Mouse (Mus musculus) retina, postnatal 1 day (tissue): ENCODE data around the gene Agbl4.
A peak's percentile ranks its signal among the peaks of the same experiment; 100 is the strongest.

ENCODE experiments used
- DNase-seq: peaks from one replicate; pipeline ENCODE4 v3.0.0-alpha.2; 2012

Agbl4 gene

DNA sequence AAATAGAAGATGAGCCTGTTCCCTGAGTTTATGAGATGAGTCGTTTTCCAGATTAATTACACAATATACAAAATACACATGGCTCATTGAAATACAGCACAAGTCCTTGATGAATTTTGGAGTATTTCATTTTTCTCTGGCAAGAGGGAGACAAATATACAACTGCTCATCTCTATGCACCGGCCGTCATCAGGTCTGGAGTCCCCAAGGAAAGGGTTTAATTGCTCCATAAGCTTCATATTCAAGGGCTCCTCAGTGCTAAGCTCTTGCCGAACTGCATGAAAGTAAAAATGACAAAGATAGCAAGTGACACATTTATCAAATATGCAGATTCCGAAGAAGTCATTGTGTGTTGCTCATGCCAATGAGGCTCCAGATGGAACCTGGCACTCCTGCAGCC lies 1284.5 kb downstream of the Agbl4 start:
- DNase-seq = no peak

DNA sequence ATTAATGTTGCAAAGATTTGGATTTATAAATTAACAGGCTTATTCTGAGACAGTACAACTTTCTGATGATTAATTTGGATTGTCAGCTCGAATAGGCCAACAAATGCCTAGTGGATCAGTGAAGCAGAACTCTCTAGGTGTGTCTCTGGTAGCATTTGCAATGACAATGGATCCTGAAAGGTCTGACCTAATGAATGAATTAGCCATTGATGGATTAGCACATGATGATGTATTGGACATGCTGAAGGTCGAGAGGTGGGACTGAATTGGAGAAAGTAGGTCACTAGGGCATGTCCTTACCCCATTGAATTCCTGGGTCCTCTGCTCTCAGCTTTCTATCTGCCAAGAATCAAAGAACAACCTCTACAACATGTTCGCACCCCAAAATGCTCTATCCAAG lies 1285.3 kb downstream of the Agbl4 start:
- no peak for DNase-seq

DNA sequence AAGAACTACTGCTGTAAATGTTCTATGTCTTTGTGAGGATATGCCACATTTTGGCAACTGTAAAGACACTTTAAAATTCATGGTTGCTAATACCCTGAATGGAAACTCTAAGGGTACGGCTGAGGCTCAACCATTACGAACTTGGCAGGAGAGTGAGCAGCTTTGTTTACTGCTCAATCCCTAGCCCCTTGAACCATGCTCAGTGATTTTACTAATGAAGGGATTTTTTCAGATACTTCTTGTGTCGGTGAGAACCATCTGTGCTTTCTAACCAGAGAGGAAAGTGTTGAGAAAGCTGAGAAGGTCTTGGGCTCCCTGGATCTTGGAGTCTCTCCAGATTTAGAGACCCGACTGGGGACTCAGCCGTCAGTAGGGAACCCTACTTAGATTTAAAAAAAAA lies 1286.4 kb downstream of the Agbl4 start:
- no peak for DNase-seq

DNA sequence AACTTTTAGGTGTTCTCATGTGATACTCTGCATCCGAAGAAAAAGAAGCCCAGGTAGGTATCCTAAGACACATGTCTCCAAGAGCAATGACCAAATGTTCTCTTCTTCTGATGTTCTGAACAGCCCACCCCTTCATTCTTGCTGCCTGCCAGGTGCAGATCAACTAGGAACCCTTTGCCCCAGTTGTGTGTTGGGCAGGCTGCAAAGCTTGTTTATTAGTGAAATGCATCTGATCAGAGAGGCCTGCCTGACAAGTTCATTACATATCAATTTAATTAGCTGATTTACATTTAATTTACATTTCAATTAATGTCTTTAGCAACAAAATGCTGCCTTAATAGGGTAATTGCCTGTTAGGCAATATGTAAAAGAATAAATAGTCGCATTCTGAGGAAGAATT lies 1288.5 kb downstream of the Agbl4 start:
- peak; percentile 30 for DNase-seq

DNA sequence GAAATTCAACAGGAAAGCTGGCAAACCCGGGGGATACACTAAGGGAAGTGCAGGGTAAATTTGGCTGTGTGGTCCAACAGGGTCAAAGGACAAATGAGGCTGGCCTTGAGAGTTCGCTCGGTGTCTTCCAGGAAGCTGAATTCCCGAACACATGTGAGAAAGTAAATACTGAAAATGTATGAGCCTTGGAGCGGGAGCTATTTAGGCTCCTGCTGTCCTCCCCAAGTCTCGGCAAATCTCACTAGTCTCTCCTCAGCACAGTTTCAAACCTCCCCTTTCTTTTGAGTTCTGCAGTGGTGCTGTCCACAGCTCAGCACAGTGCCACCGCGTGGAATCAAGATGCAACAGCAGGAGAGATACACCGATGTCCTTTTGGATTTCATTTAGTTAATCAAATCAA lies 1289.5 kb downstream of the Agbl4 start:
- peak; percentile 75 for DNase-seq

DNA sequence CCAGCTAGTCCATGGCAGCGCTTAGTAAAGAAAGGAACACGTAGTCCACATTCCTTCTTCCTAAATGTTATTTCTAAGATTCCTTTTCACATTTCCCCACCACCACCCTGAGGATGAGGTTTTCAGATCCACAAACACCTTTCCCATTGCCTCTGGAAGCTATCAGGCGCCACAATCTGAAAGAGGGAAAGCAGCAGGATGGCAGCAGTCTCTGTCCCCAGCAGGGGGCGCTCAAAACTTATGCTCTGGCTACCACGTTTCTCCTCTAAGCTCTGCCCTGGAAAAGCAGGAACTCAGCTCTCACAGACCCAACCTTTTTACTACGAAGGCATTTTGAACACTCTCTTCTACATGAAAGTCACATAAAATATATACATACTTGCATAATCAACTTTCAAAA lies 1290.2 kb downstream of the Agbl4 start:
- DNase-seq = peak; percentile 82

DNA sequence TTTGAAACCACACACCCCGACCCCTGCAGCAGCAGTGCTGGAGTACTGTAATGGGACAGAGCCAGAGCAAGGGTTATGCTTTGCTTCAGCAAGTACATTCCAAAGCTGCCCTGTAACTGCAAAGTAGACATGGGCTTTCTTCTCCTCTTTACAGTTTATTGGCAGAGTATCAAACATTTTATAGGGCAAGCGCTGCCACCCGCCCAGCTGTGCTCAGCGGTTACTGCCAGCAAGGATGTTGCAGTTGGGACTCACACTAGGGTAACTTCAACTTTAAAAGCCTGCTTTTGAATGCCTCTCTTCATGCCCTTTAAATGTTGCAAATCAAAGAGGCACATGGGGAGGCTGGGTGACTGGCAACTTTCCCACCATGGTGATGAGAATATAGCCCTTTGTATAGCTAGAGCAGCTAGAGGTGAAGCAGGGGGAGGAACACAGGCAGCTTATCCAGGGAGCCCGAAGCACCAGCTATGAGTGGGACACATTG lies 1293.6 kb downstream of the Agbl4 start:
- peak; percentile 35 for DNase-seq

DNA sequence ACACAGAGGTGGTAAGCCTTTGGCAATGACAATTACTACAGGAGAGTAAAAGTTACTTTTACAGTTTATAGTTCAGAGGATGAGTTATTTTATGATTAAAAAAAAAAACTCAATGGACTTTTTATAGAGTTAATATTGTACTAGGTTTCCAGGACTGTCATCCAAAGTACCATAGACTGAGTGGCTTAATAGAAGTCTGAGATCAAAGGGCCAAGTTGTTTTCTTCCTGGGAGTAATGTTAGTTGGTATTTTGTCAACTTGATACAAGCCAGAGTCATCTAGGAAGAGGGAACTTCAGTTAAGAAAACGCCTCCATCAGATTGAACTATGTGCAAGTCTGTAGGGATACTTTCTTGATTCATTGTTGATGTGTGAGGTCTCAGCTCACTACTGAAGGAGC lies 1303.9 kb downstream of the Agbl4 start:
- DNase-seq = no peak

DNA sequence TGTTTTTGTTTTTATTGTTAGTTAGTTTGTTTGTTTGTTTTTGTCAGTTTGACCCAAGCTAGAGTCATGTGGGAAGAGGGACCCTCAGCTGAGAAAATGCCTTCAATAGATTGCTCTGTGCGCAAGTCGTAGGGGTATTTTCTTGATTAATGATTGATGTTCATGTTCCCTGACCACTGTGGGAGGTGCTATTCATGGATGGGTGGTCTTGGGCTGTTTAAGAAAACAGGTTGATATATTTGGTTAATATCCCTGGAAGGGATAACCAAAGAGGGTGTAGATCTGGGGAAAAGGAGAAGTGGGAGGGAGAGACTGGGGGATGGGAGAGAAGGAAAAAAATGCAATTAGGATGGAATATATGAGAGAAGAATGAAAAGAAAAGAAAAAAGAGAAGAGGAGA lies 1306.7 kb downstream of the Agbl4 start:
- no peak for DNase-seq

DNA sequence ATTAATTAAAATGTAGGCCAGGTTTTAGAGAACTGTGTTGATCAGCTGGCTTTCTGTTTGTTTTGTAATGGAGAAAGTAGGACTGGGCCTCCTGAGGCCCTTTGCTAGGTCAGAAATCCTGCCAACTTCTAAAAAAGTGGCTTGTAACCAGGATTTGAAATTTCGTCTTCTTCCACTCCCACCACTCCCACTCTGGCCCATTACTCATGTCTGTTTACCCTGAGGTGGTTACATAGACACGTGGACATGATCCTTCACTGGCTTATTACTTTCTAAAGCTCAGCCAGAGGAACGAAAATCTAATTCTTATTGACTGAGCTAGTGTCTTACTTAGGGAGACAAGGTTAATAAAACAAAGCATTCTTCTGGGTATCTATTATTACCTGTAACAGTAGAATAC lies 1307.5 kb downstream of the Agbl4 start:
- no peak for DNase-seq
